Mouse (Mus musculus): ENCODE data around the gene Ccr1.

GRCm38 (mm10) chr9:124013270-124013669, 44.8 kb upstream of the Ccr1 start:
- TF ChIP-seq GATA1 (IDR thresholded peaks at IDR 0.05; ENCODE audit: low read length) (no peak), TAL1 (IDR thresholded peaks at IDR 0.05; ENCODE audit: low read length) (no peak)
